Mouse (Mus musculus): ENCODE measurements at regions not wholly inside any gene's neighbourhood (a gene's known extent, or its start where the extent isn't known, plus 50 kb on each side); places are given as distances from the start of the nearest gene placed in this dataset.
A peak's percentile ranks its signal among the peaks of the same experiment; 100 is the strongest.
"Not testable (repeated sequence)": the region's sequence is repeated elsewhere in the genome, so short reads cannot be mapped to it uniquely, and the experiment has no call there.

DNA sequence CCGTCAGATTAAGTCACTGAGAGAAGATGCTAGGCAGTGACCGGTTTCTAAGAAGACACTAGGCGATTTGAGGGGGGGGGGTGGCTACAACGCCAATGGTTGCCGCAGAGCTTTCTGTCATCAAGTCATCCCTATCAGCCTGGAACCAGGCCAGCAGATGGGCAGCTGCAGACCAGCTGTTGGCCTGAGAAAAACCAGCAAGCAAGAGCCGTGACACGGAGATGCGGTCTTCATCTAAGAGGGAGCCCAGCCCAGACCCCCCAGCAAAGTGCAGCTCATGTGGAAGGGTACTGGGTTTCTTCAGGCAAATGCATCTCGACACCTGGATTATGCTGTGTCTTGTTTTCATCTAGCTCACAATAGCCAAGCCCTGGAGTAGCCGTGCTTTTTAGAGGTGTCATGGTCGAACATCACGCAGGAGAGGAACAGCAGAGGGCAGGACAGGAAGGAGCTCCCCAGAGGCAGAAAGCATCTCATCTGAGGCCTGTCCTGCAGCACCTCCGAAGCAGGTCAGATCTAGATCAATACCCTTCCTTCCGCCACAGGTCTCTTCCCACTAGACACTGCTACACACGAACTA is 76.3 kb downstream of the Cpn2 start:
- peaks cover 4% of the 10 kb centered on the region; the same call in 1 of the 2 replicates for H3K27me3 ChIP-seq (replicated peaks; ENCODE audit: control insufficient read depth, insufficient read depth, low read length)
- DNase-seq (ENCODE audit: low spot score) = no peak

DNA sequence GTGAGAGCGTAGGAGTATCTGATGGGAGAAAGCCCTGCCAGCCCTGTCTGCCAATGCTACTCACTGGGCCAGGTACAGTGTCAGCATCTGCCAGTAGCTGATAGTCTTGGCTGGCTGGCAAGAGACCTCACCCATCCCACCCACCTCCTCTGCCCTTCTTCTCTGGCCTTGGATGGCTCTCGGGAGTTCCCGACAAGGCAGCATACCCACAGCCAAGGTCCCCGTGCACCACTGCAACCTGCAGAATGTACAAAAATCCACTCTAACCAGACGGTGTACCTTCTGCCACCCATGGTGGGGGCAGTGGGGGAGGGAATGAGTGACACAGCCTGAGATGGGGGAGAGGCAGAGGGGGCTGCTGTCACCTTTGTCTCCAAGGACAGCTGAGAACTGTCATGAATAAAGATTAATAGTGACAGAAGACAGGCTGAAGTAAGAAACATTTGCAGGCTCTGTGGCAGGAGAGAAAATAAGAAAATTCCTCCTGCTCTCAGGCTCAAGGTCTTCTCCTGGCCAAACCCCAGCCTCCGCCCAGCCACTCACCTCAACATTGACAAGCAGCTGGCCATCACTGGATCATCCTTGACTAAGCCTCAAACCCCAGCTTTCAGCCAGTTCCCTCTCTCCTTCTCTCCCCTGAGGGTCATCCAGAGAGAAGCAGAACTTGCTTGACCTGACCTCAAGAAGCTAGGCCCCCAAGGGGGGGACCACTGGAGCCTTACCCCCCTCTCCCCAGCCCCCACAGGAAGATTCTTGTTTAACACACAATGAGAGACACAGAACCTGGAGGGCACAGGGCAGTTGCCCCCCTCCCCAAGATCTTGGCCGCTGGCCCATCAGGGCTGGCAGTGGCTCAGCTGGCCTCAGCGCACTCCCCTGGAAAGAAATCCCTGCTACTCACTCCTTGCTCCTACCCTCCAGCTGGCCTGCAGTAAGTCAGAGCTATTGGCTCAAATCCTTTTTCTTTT is 73.7 kb downstream of the Cpn2 start:
- Histone ChIP-seq H3K4me3 (ENCODE audit: low read depth, low read length) (no peak overlapping the region), H3K9ac (ENCODE audit: low read length) (peak overlapping the region; percentile 5; the same call in 1 of the 2 replicates), H3K27ac (ENCODE audit: low read depth, low read length) (no peak overlapping the region), H3K27me3 (replicated peaks; ENCODE audit: control insufficient read depth, insufficient read depth, low read length) (peaks cover 4% of the 10 kb centered on the region; the same call in 1 of the 2 replicates), H3K9me3 (replicated peaks; ENCODE audit: control insufficient read depth, low read length) (no peaks in the 10 kb centered on the region), H3K36me3 (ENCODE audit: control insufficient read depth, insufficient read depth, low read length) (no peaks in the 10 kb centered on the region), H3K4me1 (ENCODE audit: control insufficient read depth, insufficient read depth, low read length) (peaks cover 8% of the 10 kb centered on the region), H3K4me2 (ENCODE audit: low read length) (no peak overlapping the region)
- ATAC-seq (peak; percentile 73), DNase-seq (ENCODE audit: low spot score) (peak; percentile 56)
- 44% methylated on average over 8 of the region's 8 CpGs for WGBS

More for the DNA sequence above, 76.3 kb downstream of the Cpn2 start:
- Histone ChIP-seq H3K4me1 (ENCODE audit: control insufficient read depth, insufficient read depth, low read length) (peaks cover 8% of the 10 kb centered on the region), H3K4me3 (ENCODE audit: low read depth, low read length) (no peak overlapping the region), H3K9me3 (replicated peaks; ENCODE audit: control insufficient read depth, low read length) (no peaks in the 10 kb centered on the region), H3K36me3 (ENCODE audit: control insufficient read depth, insufficient read depth, low read length) (no peaks in the 10 kb centered on the region), H3K27ac (ENCODE audit: low read depth, low read length) (no peak overlapping the region), H3K4me2 (ENCODE audit: low read length) (no peak overlapping the region), H3K9ac (ENCODE audit: low read length) (no peak overlapping the region)
- WGBS = 80% methylated on average over 15 of the region's 15 CpGs
- no peak for ATAC-seq

DNA sequence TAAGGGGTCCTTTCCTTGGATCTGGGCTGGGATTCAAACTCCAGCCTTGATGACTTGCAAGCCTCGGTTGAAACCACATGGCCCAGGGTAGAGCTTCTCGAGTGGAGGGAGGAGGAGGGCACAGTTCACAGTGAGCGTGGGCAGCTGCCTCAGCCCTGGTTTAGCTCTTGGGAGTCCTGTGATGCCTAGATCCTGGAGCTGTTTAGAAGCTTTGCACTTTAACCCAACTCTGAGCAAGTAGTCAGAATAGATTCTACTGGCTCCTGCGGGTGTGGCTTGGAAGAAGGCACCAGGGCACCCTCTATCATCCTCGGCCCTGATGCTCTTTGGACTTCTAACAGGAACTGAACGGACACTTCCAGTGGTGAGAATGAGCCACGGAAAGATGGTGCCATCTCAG is 72.5 kb downstream of the Cpn2 start:
- no peak overlapping the region for H3K9ac ChIP-seq (ENCODE audit: low read length)
- DNase-seq (ENCODE audit: low spot score) (no peak), ATAC-seq (no peak)
- H3K27ac ChIP-seq (ENCODE audit: low read depth, low read length) = no peak overlapping the region
- no peak overlapping the region for H3K4me2 ChIP-seq (ENCODE audit: low read length)
- peaks cover 8% of the 10 kb centered on the region for H3K4me1 ChIP-seq (ENCODE audit: control insufficient read depth, insufficient read depth, low read length)
- WGBS = 85% methylated on average over 7 of the region's 7 CpGs
- no peaks in the 10 kb centered on the region for H3K36me3 ChIP-seq (ENCODE audit: control insufficient read depth, insufficient read depth, low read length)
- H3K27me3 ChIP-seq (replicated peaks; ENCODE audit: control insufficient read depth, insufficient read depth, low read length) = no peaks in the 10 kb centered on the region
- H3K9me3 ChIP-seq (replicated peaks; ENCODE audit: control insufficient read depth, low read length) = no peaks in the 10 kb centered on the region
- no peak overlapping the region for H3K4me3 ChIP-seq (ENCODE audit: low read depth, low read length)

DNA sequence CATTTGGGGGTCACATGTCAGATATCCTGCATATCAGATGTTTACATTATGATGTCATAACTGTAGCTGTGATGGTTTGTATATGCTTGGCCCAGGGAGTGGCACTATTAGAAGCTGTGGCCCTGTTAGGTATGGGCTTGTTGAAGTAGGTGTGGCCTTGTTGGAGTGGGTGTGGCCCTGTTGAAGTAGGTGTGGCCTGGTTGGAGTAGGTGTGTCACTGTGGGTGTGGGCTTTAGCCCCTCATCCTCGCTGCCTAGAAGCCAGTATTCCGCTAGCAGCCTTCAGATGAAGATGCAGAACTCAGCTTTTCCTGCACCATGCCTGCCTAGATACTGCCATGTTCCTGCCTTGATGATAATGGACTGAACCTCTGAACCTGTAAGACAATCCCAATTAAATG is 71.4 kb downstream of the Cpn2 start:
- not testable (repeated sequence) for H3K4me2 ChIP-seq (ENCODE audit: low read length); DNase-seq (ENCODE audit: low spot score); H3K4me3 ChIP-seq (ENCODE audit: low read depth, low read length); ATAC-seq; H3K27ac ChIP-seq (ENCODE audit: low read depth, low read length); H3K9me3 ChIP-seq (replicated peaks; ENCODE audit: control insufficient read depth, low read length); H3K27me3 ChIP-seq (replicated peaks; ENCODE audit: control insufficient read depth, insufficient read depth, low read length); H3K4me1 ChIP-seq (ENCODE audit: control insufficient read depth, insufficient read depth, low read length); H3K9ac ChIP-seq (ENCODE audit: low read length); H3K36me3 ChIP-seq (ENCODE audit: control insufficient read depth, insufficient read depth, low read length)
- 83% methylated on average over 2 of the region's 2 CpGs for WGBS

DNA sequence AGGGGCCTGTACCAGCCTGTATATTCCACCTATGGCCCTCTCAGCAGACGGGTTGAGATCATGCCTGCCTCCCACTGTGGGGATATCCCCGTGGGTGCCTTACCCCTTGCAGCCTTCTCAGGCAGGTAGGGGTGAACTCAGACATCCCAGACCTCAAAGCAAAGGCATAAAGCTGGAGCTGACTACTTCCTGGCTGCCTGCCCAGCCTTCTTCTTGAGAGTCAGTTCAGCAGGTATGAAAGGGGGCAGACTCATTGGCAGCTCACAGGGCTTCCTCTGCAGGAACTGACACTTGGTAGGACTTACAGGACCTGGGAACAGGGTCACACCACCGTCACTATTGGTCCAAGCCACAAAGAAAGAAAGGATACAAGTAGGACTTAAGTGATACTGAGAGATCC is 69.9 kb downstream of the Cpn2 start:
- Histone ChIP-seq H3K27me3 (replicated peaks; ENCODE audit: control insufficient read depth, insufficient read depth, low read length) (no peaks in the 10 kb centered on the region), H3K4me3 (ENCODE audit: low read depth, low read length) (no peak overlapping the region), H3K36me3 (ENCODE audit: control insufficient read depth, insufficient read depth, low read length) (no peaks in the 10 kb centered on the region), H3K9ac (ENCODE audit: low read length) (no peak overlapping the region), H3K9me3 (replicated peaks; ENCODE audit: control insufficient read depth, low read length) (no peaks in the 10 kb centered on the region), H3K4me1 (ENCODE audit: control insufficient read depth, insufficient read depth, low read length) (peaks cover 8% of the 10 kb centered on the region), H3K4me2 (ENCODE audit: low read length) (no peak overlapping the region), H3K27ac (ENCODE audit: low read depth, low read length) (no peak overlapping the region)
- WGBS = 77% methylated on average over 3 of the region's 3 CpGs
- DNase-seq (ENCODE audit: low spot score) (no peak), ATAC-seq (no peak)

DNA sequence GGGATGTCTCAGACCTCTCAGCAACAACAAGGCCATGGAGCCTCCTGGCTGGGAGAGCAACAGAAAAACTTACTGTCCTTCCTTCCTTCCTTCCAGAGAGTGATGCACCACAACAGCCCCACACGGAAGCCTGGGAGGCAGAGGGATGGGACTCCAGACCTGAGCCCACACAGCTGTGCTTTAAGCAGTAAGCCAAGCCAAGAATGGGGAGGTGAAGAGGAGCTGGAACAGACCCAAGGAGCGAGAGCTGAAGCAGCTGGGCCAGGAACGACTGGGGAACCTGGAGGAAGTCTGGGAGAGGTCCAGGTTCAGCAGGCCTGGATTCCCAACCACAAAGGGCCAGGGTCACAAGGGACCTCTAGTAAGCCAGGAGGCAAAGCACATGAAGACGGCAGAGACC is 67.5 kb downstream of the Cpn2 start:
- H3K9me3 ChIP-seq (replicated peaks; ENCODE audit: control insufficient read depth, low read length) = no peaks in the 10 kb centered on the region
- no peak overlapping the region for H3K4me2 ChIP-seq (ENCODE audit: low read length)
- DNase-seq (ENCODE audit: low spot score) (no peak), ATAC-seq (no peak)
- no peaks in the 10 kb centered on the region for H3K36me3 ChIP-seq (ENCODE audit: control insufficient read depth, insufficient read depth, low read length)
- H3K27me3 ChIP-seq (replicated peaks; ENCODE audit: control insufficient read depth, insufficient read depth, low read length) = no peaks in the 10 kb centered on the region
- H3K4me3 ChIP-seq (ENCODE audit: low read depth, low read length) = no peak overlapping the region
- H3K4me1 ChIP-seq (ENCODE audit: control insufficient read depth, insufficient read depth, low read length) = no peaks in the 10 kb centered on the region
- H3K9ac ChIP-seq (ENCODE audit: low read length) = no peak overlapping the region
- 70% methylated on average over 4 of the region's 4 CpGs for WGBS
- no peak overlapping the region for H3K27ac ChIP-seq (ENCODE audit: low read depth, low read length)

DNA sequence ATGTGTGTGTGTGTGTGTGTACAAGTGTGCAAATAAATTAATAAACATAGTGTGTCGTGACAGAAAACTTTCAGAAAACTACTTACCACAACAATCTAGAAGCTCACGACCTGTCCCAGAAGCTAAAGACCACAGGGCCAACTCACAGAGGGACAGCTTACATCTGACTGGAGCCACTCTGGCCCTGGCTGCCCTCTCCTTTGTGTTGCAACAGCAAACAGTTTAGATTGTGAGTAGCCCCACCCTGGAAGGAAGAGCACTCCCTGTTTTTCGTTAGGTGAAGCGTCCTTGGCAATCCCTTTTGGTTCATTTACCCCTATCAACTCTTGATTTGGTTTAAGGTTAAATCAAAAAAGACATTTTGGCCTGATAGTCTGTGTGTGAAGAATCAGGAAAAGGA is 63.2 kb downstream of the Cpn2 start:
- no peak overlapping the region for H3K4me2 ChIP-seq (ENCODE audit: low read length)
- 0 out of 2 replicates have a peak, but pooled peaks cover 2% of the 10 kb centered on the region for H3K9me3 ChIP-seq (replicated peaks; ENCODE audit: control insufficient read depth, low read length)
- no peak overlapping the region for H3K27ac ChIP-seq (ENCODE audit: low read depth, low read length)
- H3K4me3 ChIP-seq (ENCODE audit: low read depth, low read length) = no peak overlapping the region
- no peaks in the 10 kb centered on the region for H3K27me3 ChIP-seq (replicated peaks; ENCODE audit: control insufficient read depth, insufficient read depth, low read length)
- H3K36me3 ChIP-seq (ENCODE audit: control insufficient read depth, insufficient read depth, low read length) = no peaks in the 10 kb centered on the region
- no peak for DNase-seq (ENCODE audit: low spot score)
- peaks cover 5% of the 10 kb centered on the region; the same call in 1 of the 2 replicates for H3K4me1 ChIP-seq (ENCODE audit: control insufficient read depth, insufficient read depth, low read length)
- no peak for ATAC-seq
- 52% methylated on average over 4 of the region's 4 CpGs for WGBS
- no peak overlapping the region for H3K9ac ChIP-seq (ENCODE audit: low read length)

DNA sequence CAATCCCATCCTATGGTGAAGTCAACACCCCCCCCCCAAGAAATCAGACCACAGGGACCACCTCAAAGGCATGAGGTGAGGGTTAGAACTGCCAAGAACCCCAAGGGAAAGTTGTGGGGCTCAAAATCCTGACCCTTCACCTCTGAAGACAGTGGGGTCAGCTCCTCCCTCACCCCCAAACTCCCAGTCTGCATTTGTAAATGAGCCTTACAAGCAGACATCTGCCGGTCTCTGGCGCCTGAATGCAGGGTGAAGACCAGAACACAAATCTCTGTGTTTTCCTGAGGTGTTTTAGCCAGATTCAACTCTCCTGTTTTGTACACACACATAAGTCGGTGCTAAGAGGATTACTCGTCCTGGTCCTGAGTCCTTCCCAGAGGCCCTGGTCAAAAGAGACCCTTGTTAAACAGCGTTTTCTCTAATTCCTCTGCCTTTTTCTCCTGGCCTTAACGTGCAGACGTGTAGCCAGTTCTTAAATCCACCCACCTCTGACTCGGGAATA is 61.9 kb downstream of the Cpn2 start:
- peak overlapping the region; percentile 33 for H3K9ac ChIP-seq (ENCODE audit: low read length)
- ATAC-seq = no peak
- WGBS = 5% methylated on average over 8 of the region's 8 CpGs

More for the DNA sequence above, 61.9 kb downstream of the Cpn2 start:
- no peak for DNase-seq (ENCODE audit: low spot score)
- Histone ChIP-seq H3K4me1 (ENCODE audit: control insufficient read depth, insufficient read depth, low read length) (peaks cover 5% of the 10 kb centered on the region; the same call in 1 of the 2 replicates), H3K27ac (ENCODE audit: low read depth, low read length) (no peak overlapping the region), H3K4me3 (ENCODE audit: low read depth, low read length) (no peak overlapping the region), H3K27me3 (replicated peaks; ENCODE audit: control insufficient read depth, insufficient read depth, low read length) (no peaks in the 10 kb centered on the region), H3K9me3 (replicated peaks; ENCODE audit: control insufficient read depth, low read length) (0 out of 2 replicates have a peak, but pooled peaks cover 4% of the 10 kb centered on the region), H3K36me3 (ENCODE audit: control insufficient read depth, insufficient read depth, low read length) (no peaks in the 10 kb centered on the region), H3K4me2 (ENCODE audit: low read length) (peak overlapping the region; percentile 22; the same call in 1 of the 2 replicates)
